Mouse (Mus musculus): ENCODE results near the gene S1pr1. TPM values are rescaled to one million over a fixed set of nuclear protein-coding genes. Genes with fewer than 3 reads are reported as not detected.

S1pr1 gene
- polyA plus RNA-seq, 1 experiment from 2014 or later = 76.9 TPM

DNA sequence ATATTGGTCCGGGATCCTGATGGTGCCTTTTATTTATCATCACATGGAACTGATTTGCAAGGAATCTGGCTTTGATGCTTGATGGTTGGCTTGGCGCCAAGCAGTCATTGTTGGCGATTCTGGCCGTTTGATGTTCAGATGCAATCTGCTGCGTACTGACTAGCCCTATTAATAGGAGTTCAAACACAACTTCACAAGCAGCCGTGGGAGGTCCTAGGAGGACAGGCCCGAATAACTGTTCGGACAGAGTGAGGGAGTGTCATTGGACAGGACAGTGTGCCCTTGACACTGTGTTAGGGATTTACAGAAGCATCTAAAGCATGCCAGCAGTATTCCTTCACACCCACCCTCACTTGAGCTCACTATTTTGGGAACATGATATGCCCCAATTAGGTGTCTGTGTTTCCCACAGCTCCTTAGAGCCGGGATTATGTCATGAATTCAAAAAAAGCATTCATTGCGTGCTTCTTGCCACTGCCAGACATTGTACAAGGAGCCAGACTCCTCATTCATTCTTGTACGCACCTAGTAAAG is 23.0 kb upstream of the S1pr1 start:
- H3K27me3 ChIP-seq (replicated peaks) = no peaks in the 10 kb centered on the region
- no peak overlapping the region for H3K4me3 ChIP-seq
- no peaks in the 10 kb centered on the region for H3K36me3 ChIP-seq
- no peak overlapping the region for H3K9ac ChIP-seq
- no peak overlapping the region for H3K4me2 ChIP-seq
- WGBS = 22% methylated on average over 11 of the region's 11 CpGs
- H3K9me3 ChIP-seq = no peaks in the 10 kb centered on the region
- peak overlapping the region; percentile 57 for H3K27ac ChIP-seq (replicated peaks)
- peak; percentile 81; the same call in 1 of the 2 replicates for ATAC-seq (ENCODE audit: extremely low read depth, insufficient number of reproducible peaks, low FRiP score, low TSS enrichment)
- peaks cover 37% of the 10 kb centered on the region for H3K4me1 ChIP-seq

DNA sequence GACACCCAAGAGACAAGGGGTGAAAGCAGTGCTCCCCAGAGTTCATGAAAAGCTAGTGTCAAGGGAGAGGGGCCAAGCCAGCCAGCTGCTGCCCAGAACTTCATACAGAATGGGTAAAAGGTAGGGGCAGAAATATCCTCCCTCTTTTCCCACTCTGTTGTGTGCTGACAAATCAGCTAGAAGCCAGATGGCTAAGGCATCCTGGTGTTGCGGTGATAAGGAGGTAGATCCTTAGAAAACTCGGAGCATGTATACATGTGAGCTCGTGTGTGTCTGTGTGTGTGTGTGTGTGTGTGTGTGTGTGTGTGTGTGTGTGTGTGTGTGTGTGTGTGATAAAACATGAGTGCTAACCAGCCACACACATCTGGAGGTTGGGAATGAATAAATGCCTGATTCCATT is 20.7 kb upstream of the S1pr1 start:
- 30% methylated on average over 3 of the region's 3 CpGs for WGBS
- H3K4me1 ChIP-seq = peaks cover 37% of the 10 kb centered on the region
- H3K36me3 ChIP-seq = no peaks in the 10 kb centered on the region
- H3K9ac ChIP-seq = no peak overlapping the region
- H3K4me2 ChIP-seq = no peak overlapping the region
- H3K27ac ChIP-seq (replicated peaks) = peak overlapping the region; percentile 62
- no peak for ATAC-seq (ENCODE audit: extremely low read depth, insufficient number of reproducible peaks, low FRiP score, low TSS enrichment)
- no peak overlapping the region for H3K4me3 ChIP-seq
- no peaks in the 10 kb centered on the region for H3K9me3 ChIP-seq
- no peaks in the 10 kb centered on the region for H3K27me3 ChIP-seq (replicated peaks)

DNA sequence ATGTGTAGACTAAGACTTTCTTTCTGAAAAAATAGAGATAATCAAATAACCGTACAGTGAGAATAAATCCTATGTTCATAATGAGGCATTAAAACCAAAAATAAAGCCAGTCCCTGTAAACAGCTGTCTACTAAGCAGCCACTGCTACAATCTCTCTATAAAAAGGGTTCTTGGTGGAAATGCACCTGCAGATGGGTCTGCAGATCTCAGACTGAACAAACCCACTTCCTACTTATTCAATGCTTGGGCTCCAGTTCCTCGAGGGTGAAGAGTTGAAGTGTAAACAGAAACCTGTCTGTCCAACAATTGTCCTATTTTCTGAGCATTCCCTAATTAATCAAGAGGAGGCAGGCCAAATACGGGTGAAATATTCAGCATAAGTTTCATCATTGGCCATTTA is 20.0 kb upstream of the S1pr1 start:
- Histone ChIP-seq H3K27me3 (replicated peaks) (no peaks in the 10 kb centered on the region), H3K36me3 (no peaks in the 10 kb centered on the region), H3K27ac (replicated peaks) (no peak overlapping the region), H3K4me1 (peaks cover 35% of the 10 kb centered on the region), H3K4me2 (no peak overlapping the region), H3K9ac (no peak overlapping the region), H3K4me3 (no peak overlapping the region), H3K9me3 (no peaks in the 10 kb centered on the region)
- 75% methylated on average over 3 of the region's 3 CpGs for WGBS
- ATAC-seq (ENCODE audit: extremely low read depth, insufficient number of reproducible peaks, low FRiP score, low TSS enrichment) = no peak

DNA sequence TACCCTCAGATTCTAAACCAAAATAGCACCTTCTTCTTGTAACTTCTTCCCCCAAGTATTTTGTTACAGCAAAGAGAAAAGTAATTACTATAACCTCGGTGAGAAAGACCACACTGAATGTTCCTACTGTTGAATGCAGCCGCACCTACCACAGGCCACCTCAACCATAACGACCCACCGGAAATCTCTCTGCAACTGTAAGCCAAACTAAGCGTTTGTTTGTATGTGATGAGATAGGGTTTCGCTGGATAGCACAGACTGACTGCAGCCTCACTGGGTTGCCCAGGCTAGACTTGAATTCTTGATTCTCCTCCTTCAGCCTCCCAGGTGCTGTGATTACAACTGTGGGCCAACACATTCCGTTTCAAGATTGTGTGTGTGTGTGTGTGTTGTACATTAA is 15.5 kb upstream of the S1pr1 start:
- Histone ChIP-seq H3K36me3 (no peaks in the 10 kb centered on the region), H3K9me3 (no peaks in the 10 kb centered on the region), H3K27me3 (replicated peaks) (no peaks in the 10 kb centered on the region), H3K27ac (replicated peaks) (no peak overlapping the region), H3K4me3 (no peak overlapping the region), H3K4me1 (peaks cover 2% of the 10 kb centered on the region), H3K4me2 (no peak overlapping the region), H3K9ac (no peak overlapping the region)
- no peak for ATAC-seq (ENCODE audit: extremely low read depth, insufficient number of reproducible peaks, low FRiP score, low TSS enrichment)
- WGBS = 86% methylated on average over 7 of the region's 7 CpGs

DNA sequence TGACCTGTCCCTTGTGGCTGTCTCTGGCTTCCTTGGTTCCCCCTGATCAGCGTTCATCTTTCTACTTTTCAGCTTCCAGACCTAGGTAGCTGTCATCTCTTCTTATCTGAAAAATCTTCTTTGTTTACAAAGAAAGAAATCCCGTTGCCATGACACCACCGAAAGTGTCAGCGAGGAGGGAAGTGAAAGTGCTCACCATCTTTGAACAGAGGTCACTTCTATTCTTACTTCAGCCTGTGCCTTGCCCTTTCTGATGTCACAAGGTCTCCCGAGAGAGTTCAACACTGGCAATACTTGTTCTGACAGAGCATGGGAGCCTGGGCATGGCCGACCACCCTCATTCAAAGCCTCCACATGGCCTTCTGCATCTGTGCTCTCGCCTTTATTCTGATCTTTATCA is 14.3 kb upstream of the S1pr1 start:
- WGBS = 55% methylated on average over 7 of the region's 7 CpGs
- Histone ChIP-seq H3K27me3 (replicated peaks) (no peaks in the 10 kb centered on the region), H3K36me3 (no peaks in the 10 kb centered on the region), H3K4me3 (no peak overlapping the region), H3K4me1 (no peaks in the 10 kb centered on the region), H3K4me2 (no peak overlapping the region), H3K27ac (replicated peaks) (no peak overlapping the region), H3K9me3 (no peaks in the 10 kb centered on the region), H3K9ac (no peak overlapping the region)
- ATAC-seq (ENCODE audit: extremely low read depth, insufficient number of reproducible peaks, low FRiP score, low TSS enrichment) = no peak

DNA sequence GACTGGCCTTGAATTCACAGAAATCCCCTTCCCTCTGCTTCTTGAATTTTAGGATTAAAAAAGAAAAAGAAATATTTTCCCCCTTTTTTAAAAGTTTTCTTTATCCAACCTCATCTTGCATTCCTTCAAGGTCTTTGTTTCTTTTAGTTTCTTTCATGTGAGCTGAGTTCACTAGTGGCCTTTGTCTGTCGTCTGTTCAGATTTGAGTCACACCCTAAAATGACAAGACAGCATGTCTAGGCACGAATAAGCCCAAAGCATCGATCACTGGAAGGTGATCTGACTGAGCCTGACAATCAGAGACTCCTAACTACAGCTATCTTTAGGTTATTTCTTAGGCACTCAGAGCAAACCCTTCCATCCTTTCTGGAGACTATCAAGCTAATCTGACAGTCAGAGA is 13.3 kb upstream of the S1pr1 start:
- Histone ChIP-seq H3K4me3 (no peak overlapping the region), H3K27me3 (replicated peaks) (no peaks in the 10 kb centered on the region)
- 46% methylated on average over 3 of the region's 3 CpGs for WGBS

DNA sequence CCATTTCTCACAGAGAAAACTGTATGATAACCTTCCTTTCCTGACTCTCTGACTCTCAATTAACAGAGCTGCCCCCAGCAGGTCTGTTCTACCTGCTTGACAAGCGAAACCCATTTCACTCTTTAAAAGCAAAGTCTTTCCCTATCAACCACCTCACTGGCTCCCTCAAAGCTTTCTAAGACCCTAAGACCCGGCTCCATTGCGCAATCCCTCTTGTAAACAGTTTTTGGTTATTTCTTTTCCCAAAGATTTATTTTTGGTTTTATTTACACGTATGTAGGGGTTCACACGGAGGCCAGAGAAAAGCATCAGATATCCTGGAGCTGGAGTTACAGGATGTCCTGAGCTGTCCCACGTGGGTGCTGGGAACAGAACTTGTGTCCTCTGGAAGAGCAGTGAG is 4.0 kb upstream of the S1pr1 start:
- WGBS = 80% methylated on average over 6 of the region's 6 CpGs
- no peak overlapping the region for H3K27ac ChIP-seq (replicated peaks)
- H3K4me3 ChIP-seq = no peak overlapping the region
- no peaks in the 10 kb centered on the region for H3K9me3 ChIP-seq
- no peak overlapping the region for H3K4me2 ChIP-seq
- peaks cover 16% of the 10 kb centered on the region for H3K4me1 ChIP-seq
- no peak for ATAC-seq (ENCODE audit: extremely low read depth, insufficient number of reproducible peaks, low FRiP score, low TSS enrichment)
- no peak overlapping the region for H3K9ac ChIP-seq
- H3K36me3 ChIP-seq = no peaks in the 10 kb centered on the region
- H3K27me3 ChIP-seq (replicated peaks) = no peaks in the 10 kb centered on the region

More for the DNA sequence above, 13.3 kb upstream of the S1pr1 start:
- ATAC-seq (ENCODE audit: extremely low read depth, insufficient number of reproducible peaks, low FRiP score, low TSS enrichment) = no peak
- Histone ChIP-seq H3K36me3 (no peaks in the 10 kb centered on the region), H3K4me2 (no peak overlapping the region), H3K9ac (no peak overlapping the region), H3K9me3 (no peaks in the 10 kb centered on the region), H3K27ac (replicated peaks) (no peak overlapping the region), H3K4me1 (no peaks in the 10 kb centered on the region)

DNA sequence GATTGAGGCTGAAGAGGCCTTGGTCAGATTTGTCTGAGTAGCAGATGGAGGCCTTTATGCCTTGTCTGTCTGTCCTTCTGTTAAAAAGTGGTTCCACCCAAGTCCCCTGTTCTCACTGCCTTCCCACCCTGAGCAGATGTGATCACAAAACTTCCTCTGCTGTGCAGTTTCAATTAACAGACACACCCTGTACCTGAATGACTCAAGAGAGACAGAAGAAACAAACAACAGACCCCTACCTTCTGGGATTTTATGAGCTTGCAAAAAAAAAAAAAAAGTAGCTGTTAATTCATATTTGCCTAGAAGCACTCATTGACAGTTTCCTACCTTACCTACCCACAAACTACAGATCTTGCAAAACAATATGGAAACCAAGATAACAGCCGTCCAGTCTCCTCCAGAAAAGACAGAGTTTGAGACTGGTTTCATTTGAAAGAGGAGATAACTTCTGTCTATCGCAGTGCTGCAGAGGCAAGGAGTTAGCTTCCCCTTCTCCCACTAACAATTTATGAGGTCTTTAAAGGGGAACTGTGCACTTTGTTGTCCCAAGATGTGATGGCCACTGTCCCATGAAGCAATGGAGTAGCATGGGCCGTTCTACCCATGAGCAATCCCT is 1.1 kb upstream of the S1pr1 start:
- peak overlapping the region; percentile 99 for H3K27ac ChIP-seq (replicated peaks)
- peak overlapping the region; percentile 78 for H3K4me2 ChIP-seq
- 49% methylated on average over 3 of the region's 3 CpGs for WGBS
- peak overlapping the region; percentile 96 for H3K9ac ChIP-seq
- peak overlapping the region; percentile 78 for H3K4me3 ChIP-seq
- no peaks in the 10 kb centered on the region for H3K27me3 ChIP-seq (replicated peaks)
- H3K36me3 ChIP-seq = peaks cover 17% of the 10 kb centered on the region
- no peak for ATAC-seq (ENCODE audit: extremely low read depth, insufficient number of reproducible peaks, low FRiP score, low TSS enrichment)
- H3K9me3 ChIP-seq = no peaks in the 10 kb centered on the region
- peaks cover 33% of the 10 kb centered on the region for H3K4me1 ChIP-seq

DNA sequence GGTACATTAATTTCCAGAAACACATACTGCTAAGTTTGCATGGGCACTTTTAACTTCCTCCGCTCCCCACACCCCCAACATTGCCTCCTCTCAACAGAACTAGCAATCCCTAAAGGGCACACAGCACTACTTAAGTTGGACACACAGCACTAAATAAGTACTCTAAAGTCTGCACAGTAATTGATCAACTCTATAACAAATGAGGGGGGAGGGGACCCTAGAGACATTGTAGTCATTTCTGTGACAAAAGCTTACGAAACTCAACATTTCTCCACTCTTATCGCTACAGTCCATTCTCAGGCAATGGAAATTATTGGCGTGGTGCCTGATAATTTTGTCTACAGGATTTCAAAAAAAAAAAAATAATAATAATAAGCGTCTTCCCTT is 830 bp downstream of the S1pr1 start:
- Histone ChIP-seq H3K36me3 (peaks cover 33% of the 10 kb centered on the region), H3K9me3 (no peaks in the 10 kb centered on the region), H3K4me2 (peak overlapping the region; percentile 78), H3K27ac (replicated peaks) (peak overlapping the region; percentile 99), H3K27me3 (replicated peaks) (no peaks in the 10 kb centered on the region), H3K4me1 (peaks cover 50% of the 10 kb centered on the region), H3K9ac (peak overlapping the region; percentile 96), H3K4me3 (peak overlapping the region; percentile 78)
- WGBS = 2% methylated on average over 5 of the region's 5 CpGs
- no peak for ATAC-seq (ENCODE audit: extremely low read depth, insufficient number of reproducible peaks, low FRiP score, low TSS enrichment)

DNA sequence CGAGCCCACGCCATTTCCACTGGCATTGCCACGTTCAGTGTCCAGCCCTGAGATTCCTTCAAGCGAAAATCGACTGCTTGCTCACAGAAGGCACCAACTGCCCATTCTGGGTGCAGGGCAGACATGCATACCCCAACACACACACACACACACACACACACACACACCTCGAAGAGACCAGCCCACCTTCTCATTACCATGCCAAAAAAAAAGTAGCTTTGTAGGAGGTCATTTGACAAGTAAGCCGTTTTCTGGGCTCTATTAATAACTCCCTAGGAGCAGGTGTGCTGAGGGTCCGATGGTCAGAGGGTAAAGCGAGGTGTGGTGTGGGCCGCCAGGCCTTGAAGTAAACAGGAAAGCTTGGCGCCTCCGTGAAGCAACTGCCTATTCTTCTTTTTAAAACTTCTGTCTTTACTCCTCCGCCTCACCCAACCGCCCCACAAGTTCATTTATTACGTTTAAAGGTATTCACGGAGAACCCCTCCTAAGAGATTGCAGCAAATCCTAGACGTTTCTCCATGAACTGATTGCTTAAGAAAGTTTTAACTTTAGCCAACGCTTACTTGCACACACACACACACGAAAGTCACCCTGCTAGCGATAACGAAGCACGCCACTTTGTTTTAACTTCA is 1.3 kb downstream of the S1pr1 start:
- H3K9ac ChIP-seq = peak overlapping the region; percentile 96
- no peak for ATAC-seq (ENCODE audit: extremely low read depth, insufficient number of reproducible peaks, low FRiP score, low TSS enrichment)
- H3K36me3 ChIP-seq = peaks cover 38% of the 10 kb centered on the region
- peaks cover 55% of the 10 kb centered on the region for H3K4me1 ChIP-seq
- H3K4me3 ChIP-seq = peak overlapping the region; percentile 78
- peak overlapping the region; percentile 78 for H3K4me2 ChIP-seq
- 8% methylated on average over 22 of the region's 22 CpGs for WGBS
- no peaks in the 10 kb centered on the region for H3K9me3 ChIP-seq
- peak overlapping the region; percentile 99 for H3K27ac ChIP-seq (replicated peaks)
- no peaks in the 10 kb centered on the region for H3K27me3 ChIP-seq (replicated peaks)

DNA sequence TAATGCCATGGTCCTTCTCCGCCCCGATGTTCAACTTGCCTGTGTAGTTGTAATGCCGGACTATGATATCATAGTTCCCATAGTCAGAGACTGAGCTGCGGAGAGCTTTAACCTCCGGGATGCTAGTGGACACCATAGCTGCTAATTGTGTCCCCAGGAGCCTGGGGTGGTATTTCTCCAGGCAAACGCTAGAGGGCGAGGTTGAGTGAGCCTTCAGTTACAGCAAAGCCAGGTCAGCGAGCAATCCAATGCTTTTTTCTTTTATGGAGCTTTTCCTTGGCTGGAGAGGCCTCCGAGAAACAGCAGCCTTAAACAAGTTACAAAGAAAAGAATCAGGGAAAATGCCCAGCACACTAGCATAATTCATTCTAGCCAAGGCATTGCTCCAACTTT is 2.1 kb downstream of the S1pr1 start:
- ATAC-seq (ENCODE audit: extremely low read depth, insufficient number of reproducible peaks, low FRiP score, low TSS enrichment) = no peak
- H3K4me2 ChIP-seq = peak overlapping the region; percentile 78
- no peaks in the 10 kb centered on the region for H3K27me3 ChIP-seq (replicated peaks)
- peaks cover 43% of the 10 kb centered on the region for H3K36me3 ChIP-seq
- H3K27ac ChIP-seq (replicated peaks) = peak overlapping the region; percentile 99
- WGBS = 9% methylated on average over 9 of the region's 9 CpGs
- peak overlapping the region; percentile 96 for H3K9ac ChIP-seq
- peaks cover 57% of the 10 kb centered on the region for H3K4me1 ChIP-seq
- H3K4me3 ChIP-seq = peak overlapping the region; percentile 78
- no peaks in the 10 kb centered on the region for H3K9me3 ChIP-seq
